Mouse (Mus musculus): ENCODE results near the gene Elovl2. TPM values are rescaled to one million over a fixed set of nuclear protein-coding genes. Genes with fewer than 3 reads are reported as not detected.

The Elovl2 gene
- polyA plus RNA-seq, 1 experiment from 2014 or later: 32.5 TPM

GRCm38 (mm10) chr13:41228060-41228459 lies 7.9 kb upstream of the Elovl2 start:
- no peak overlapping the region for H3K27ac ChIP-seq (ENCODE audit: low read depth, low read length)
- ATAC-seq (replicated peaks; ENCODE audit: low FRiP score): no peak
- H3K36me3 ChIP-seq (ENCODE audit: control insufficient read depth, insufficient read depth, low read length): no peaks in the 10 kb centered on the region
- H3K27me3 ChIP-seq (replicated peaks; ENCODE audit: control insufficient read depth, insufficient read depth, low read length): no peaks in the 10 kb centered on the region
- H3K9me3 ChIP-seq (ENCODE audit: control insufficient read depth, low read length): no peaks in the 10 kb centered on the region
- no peak for DNase-seq (ENCODE audit: low spot score)
- no peaks in the 10 kb centered on the region for H3K4me1 ChIP-seq (replicated peaks; ENCODE audit: control insufficient read depth, insufficient read depth, low read length)
- no peak overlapping the region for H3K4me3 ChIP-seq (ENCODE audit: low read depth, low read length)
- 74% methylated on average over 5 of the region's 5 CpGs for WGBS
- no peak overlapping the region for H3K4me2 ChIP-seq
- H3K9ac ChIP-seq (ENCODE audit: low read depth, low read length): no peak overlapping the region

- ATAC-seq (replicated peaks; ENCODE audit: low FRiP score): no peak
- DNase-seq (ENCODE audit: low spot score): no peak
- Histone ChIP-seq H3K4me3 (ENCODE audit: low read depth, low read length) (no peak overlapping the region), H3K9me3 (ENCODE audit: control insufficient read depth, low read length) (no peaks in the 10 kb centered on the region), H3K36me3 (ENCODE audit: control insufficient read depth, insufficient read depth, low read length) (no peaks in the 10 kb centered on the region), H3K27me3 (replicated peaks; ENCODE audit: control insufficient read depth, insufficient read depth, low read length) (no peaks in the 10 kb centered on the region), H3K9ac (ENCODE audit: low read depth, low read length) (no peak overlapping the region), H3K4me2 (no peak overlapping the region), H3K4me1 (replicated peaks; ENCODE audit: control insufficient read depth, insufficient read depth, low read length) (no peaks in the 10 kb centered on the region), H3K27ac (ENCODE audit: low read depth, low read length) (no peak overlapping the region)
- WGBS: 67% methylated on average over 5 of the region's 5 CpGs
Measured at GRCm38 (mm10) chr13:41226513-41226912, 6.3 kb upstream of the Elovl2 start.

- ATAC-seq (replicated peaks; ENCODE audit: low FRiP score): peak; percentile 21; the same call in 1 of the 2 replicates
- H3K4me1 ChIP-seq (replicated peaks; ENCODE audit: control insufficient read depth, insufficient read depth, low read length): peaks cover 3% of the 10 kb centered on the region; the same call in 1 of the 2 replicates
- no peaks in the 10 kb centered on the region for H3K27me3 ChIP-seq (replicated peaks; ENCODE audit: control insufficient read depth, insufficient read depth, low read length)
- H3K9ac ChIP-seq (ENCODE audit: low read depth, low read length): peak overlapping the region; percentile 60; the same call in 1 of the 2 replicates
- DNase-seq (ENCODE audit: low spot score): no peak
- H3K36me3 ChIP-seq (ENCODE audit: control insufficient read depth, insufficient read depth, low read length): no peaks in the 10 kb centered on the region
- peak overlapping the region; percentile 68 for H3K4me3 ChIP-seq (ENCODE audit: low read depth, low read length)
- WGBS: 6% methylated on average over 23 of the region's 39 CpGs
- H3K4me2 ChIP-seq: peak overlapping the region; percentile 84
- peaks cover 4% of the 10 kb centered on the region; the same call in 1 of the 2 replicates for H3K9me3 ChIP-seq (ENCODE audit: control insufficient read depth, low read length)
- H3K27ac ChIP-seq (ENCODE audit: low read depth, low read length): no peak overlapping the region; the same call in 1 of the 2 replicates
Measured at GRCm38 (mm10) chr13:41219687-41220303, 410 bp downstream of the Elovl2 start.

GRCm38 (mm10) chr13:41219056-41219455 lies 1.1 kb downstream of the Elovl2 start:
- no peaks in the 10 kb centered on the region for H3K27me3 ChIP-seq (replicated peaks; ENCODE audit: control insufficient read depth, insufficient read depth, low read length)

GRCm38 (mm10) chr13:41216236-41216635 lies 4.0 kb downstream of the Elovl2 start:
- DNase-seq (ENCODE audit: low spot score) (no peak), ATAC-seq (replicated peaks; ENCODE audit: low FRiP score) (no peak)
- peaks cover 4% of the 10 kb centered on the region; the same call in 1 of the 2 replicates for H3K9me3 ChIP-seq (ENCODE audit: control insufficient read depth, low read length)
- H3K36me3 ChIP-seq (ENCODE audit: control insufficient read depth, insufficient read depth, low read length): no peaks in the 10 kb centered on the region
- no peak overlapping the region for H3K27ac ChIP-seq (ENCODE audit: low read depth, low read length)
- H3K27me3 ChIP-seq (replicated peaks; ENCODE audit: control insufficient read depth, insufficient read depth, low read length): no peaks in the 10 kb centered on the region
- H3K4me3 ChIP-seq (ENCODE audit: low read depth, low read length): no peak overlapping the region
- WGBS: 78% methylated on average over 3 of the region's 3 CpGs
- H3K9ac ChIP-seq (ENCODE audit: low read depth, low read length): no peak overlapping the region
- no peak overlapping the region for H3K4me2 ChIP-seq
- H3K4me1 ChIP-seq (replicated peaks; ENCODE audit: control insufficient read depth, insufficient read depth, low read length): peaks cover 5% of the 10 kb centered on the region; the same call in 1 of the 2 replicates

More at GRCm38 (mm10) chr13:41219056-41219455, 1.1 kb downstream of the Elovl2 start:
- peak overlapping the region; percentile 68 for H3K4me3 ChIP-seq (ENCODE audit: low read depth, low read length)
- H3K4me1 ChIP-seq (replicated peaks; ENCODE audit: control insufficient read depth, insufficient read depth, low read length): peaks cover 3% of the 10 kb centered on the region; the same call in 1 of the 2 replicates
- no peaks in the 10 kb centered on the region for H3K36me3 ChIP-seq (ENCODE audit: control insufficient read depth, insufficient read depth, low read length)
- 41% methylated on average over 1 of the region's 1 CpGs for WGBS
- H3K27ac ChIP-seq (ENCODE audit: low read depth, low read length): no peak overlapping the region
- H3K9ac ChIP-seq (ENCODE audit: low read depth, low read length): no peak overlapping the region
- H3K9me3 ChIP-seq (ENCODE audit: control insufficient read depth, low read length): peaks cover 4% of the 10 kb centered on the region; the same call in 1 of the 2 replicates
- H3K4me2 ChIP-seq: peak overlapping the region; percentile 84
- ATAC-seq (replicated peaks; ENCODE audit: low FRiP score) (no peak), DNase-seq (ENCODE audit: low spot score) (no peak)

GRCm38 (mm10) chr13:41215669-41216068 lies 4.5 kb downstream of the Elovl2 start:
- Histone ChIP-seq H3K4me1 (replicated peaks; ENCODE audit: control insufficient read depth, insufficient read depth, low read length) (peaks cover 5% of the 10 kb centered on the region; the same call in 1 of the 2 replicates), H3K9me3 (ENCODE audit: control insufficient read depth, low read length) (peaks cover 1% of the 10 kb centered on the region; the same call in 1 of the 2 replicates), H3K4me2 (no peak overlapping the region), H3K36me3 (ENCODE audit: control insufficient read depth, insufficient read depth, low read length) (no peaks in the 10 kb centered on the region), H3K27ac (ENCODE audit: low read depth, low read length) (no peak overlapping the region), H3K4me3 (ENCODE audit: low read depth, low read length) (no peak overlapping the region), H3K27me3 (replicated peaks; ENCODE audit: control insufficient read depth, insufficient read depth, low read length) (no peaks in the 10 kb centered on the region), H3K9ac (ENCODE audit: low read depth, low read length) (no peak overlapping the region)
- 61% methylated on average over 6 of the region's 6 CpGs for WGBS
- DNase-seq (ENCODE audit: low spot score): no peak
- no peak for ATAC-seq (replicated peaks; ENCODE audit: low FRiP score)

- ATAC-seq (replicated peaks; ENCODE audit: low FRiP score): no peak
- Histone ChIP-seq H3K27ac (ENCODE audit: low read depth, low read length) (no peak overlapping the region), H3K36me3 (ENCODE audit: control insufficient read depth, insufficient read depth, low read length) (no peaks in the 10 kb centered on the region), H3K4me3 (ENCODE audit: low read depth, low read length) (no peak overlapping the region), H3K27me3 (replicated peaks; ENCODE audit: control insufficient read depth, insufficient read depth, low read length) (no peaks in the 10 kb centered on the region), H3K4me2 (no peak overlapping the region), H3K4me1 (replicated peaks; ENCODE audit: control insufficient read depth, insufficient read depth, low read length) (peaks cover 5% of the 10 kb centered on the region; the same call in 1 of the 2 replicates), H3K9me3 (ENCODE audit: control insufficient read depth, low read length) (no peaks in the 10 kb centered on the region), H3K9ac (ENCODE audit: low read depth, low read length) (no peak overlapping the region)
- 61% methylated on average over 6 of the region's 6 CpGs for WGBS
- DNase-seq (ENCODE audit: low spot score): no peak
Measured at GRCm38 (mm10) chr13:41212558-41213322, 7.5 kb downstream of the Elovl2 start.

GRCm38 (mm10) chr13:41211276-41211675 lies 8.9 kb downstream of the Elovl2 start:
- H3K36me3 ChIP-seq (ENCODE audit: control insufficient read depth, insufficient read depth, low read length): no peaks in the 10 kb centered on the region
- DNase-seq (ENCODE audit: low spot score): no peak
- H3K4me3 ChIP-seq (ENCODE audit: low read depth, low read length): no peak overlapping the region
- H3K9ac ChIP-seq (ENCODE audit: low read depth, low read length): no peak overlapping the region
- no peaks in the 10 kb centered on the region for H3K27me3 ChIP-seq (replicated peaks; ENCODE audit: control insufficient read depth, insufficient read depth, low read length)
- no peaks in the 10 kb centered on the region for H3K9me3 ChIP-seq (ENCODE audit: control insufficient read depth, low read length)
- no peak for ATAC-seq (replicated peaks; ENCODE audit: low FRiP score)
- H3K27ac ChIP-seq (ENCODE audit: low read depth, low read length): no peak overlapping the region
- WGBS: 75% methylated on average over 4 of the region's 4 CpGs
- H3K4me2 ChIP-seq: peak overlapping the region; percentile 20; the same call in 1 of the 2 replicates
- peaks cover 5% of the 10 kb centered on the region; the same call in 1 of the 2 replicates for H3K4me1 ChIP-seq (replicated peaks; ENCODE audit: control insufficient read depth, insufficient read depth, low read length)
